Mouse (Mus musculus): ENCODE measurements around the gene Pabpn1l.
"Not testable (repeated sequence)": the region's sequence is repeated elsewhere in the genome, so short reads cannot be mapped to it uniquely, and the experiment has no call there.

The Pabpn1l gene

GRCm38 (mm10) chr8:122646337-122646736 is 23.8 kb upstream of the Pabpn1l start:
- DNase-seq = no peak

GRCm38 (mm10) chr8:122644175-122644954 is 21.8 kb upstream of the Pabpn1l start:
- DNase-seq = no peak

- peak in 1 of 2 experiments; percentile 58 for DNase-seq
Measured at GRCm38 (mm10) chr8:122642071-122642470, 19.5 kb upstream of the Pabpn1l start.

GRCm38 (mm10) chr8:122641406-122641805 is 18.9 kb upstream of the Pabpn1l start:
- DNase-seq = no peak

- DNase-seq = no peak
Measured at GRCm38 (mm10) chr8:122640825-122641224, 18.3 kb upstream of the Pabpn1l start.

GRCm38 (mm10) chr8:122639521-122640248 is 17.1 kb upstream of the Pabpn1l start:
- DNase-seq = peak; percentile 73 to 80

- peak in 1 of 2 experiments; percentile 33 for DNase-seq
Measured at GRCm38 (mm10) chr8:122638601-122639000, 16.1 kb upstream of the Pabpn1l start.

GRCm38 (mm10) chr8:122637230-122637629 is 14.7 kb upstream of the Pabpn1l start:
- DNase-seq = no peak

- DNase-seq = no peak
Measured at GRCm38 (mm10) chr8:122636803-122637175, 14.2 kb upstream of the Pabpn1l start.

GRCm38 (mm10) chr8:122635878-122636802 is 13.6 kb upstream of the Pabpn1l start:
- DNase-seq = peak; percentile 23 to 50

GRCm38 (mm10) chr8:122633205-122633604 is 10.7 kb upstream of the Pabpn1l start:
- no peak for DNase-seq

- not testable (repeated sequence) for DNase-seq
Measured at GRCm38 (mm10) chr8:122632134-122632533, 9.6 kb upstream of the Pabpn1l start.

- peak; percentile 32 to 44 for DNase-seq
Measured at GRCm38 (mm10) chr8:122630696-122631095, 8.2 kb upstream of the Pabpn1l start.

- DNase-seq = no peak
Measured at GRCm38 (mm10) chr8:122629388-122629787, 6.8 kb upstream of the Pabpn1l start.

- no peak for DNase-seq
Measured at GRCm38 (mm10) chr8:122626896-122627295, 4.4 kb upstream of the Pabpn1l start.

GRCm38 (mm10) chr8:122625811-122626210 is 3.3 kb upstream of the Pabpn1l start:
- no peak for DNase-seq

- DNase-seq = no peak
Measured at GRCm38 (mm10) chr8:122624653-122625052, 2.1 kb upstream of the Pabpn1l start.

GRCm38 (mm10) chr8:122623844-122624642 is 1.5 kb upstream of the Pabpn1l start:
- DNase-seq = no peak

- peak; percentile 37 to 45 for DNase-seq
Measured at GRCm38 (mm10) chr8:122620446-122620845, 2.1 kb downstream of the Pabpn1l start.

- no peak for DNase-seq
Measured at GRCm38 (mm10) chr8:122618660-122619378, 3.7 kb downstream of the Pabpn1l start.

- peak; percentile 93 for DNase-seq
Measured at GRCm38 (mm10) chr8:122617947-122618546, 4.5 kb downstream of the Pabpn1l start.

Measured in kidney, postnatal 4 days (tissue).